Mouse (Mus musculus) lung, postnatal 10 days (tissue): ENCODE measurements around the gene Otub1.

ENCODE experiments used
- DNase-seq: peaks from one replicate; pipeline ENCODE4 v3.0.0; 2021

The Otub1 gene

DNA sequence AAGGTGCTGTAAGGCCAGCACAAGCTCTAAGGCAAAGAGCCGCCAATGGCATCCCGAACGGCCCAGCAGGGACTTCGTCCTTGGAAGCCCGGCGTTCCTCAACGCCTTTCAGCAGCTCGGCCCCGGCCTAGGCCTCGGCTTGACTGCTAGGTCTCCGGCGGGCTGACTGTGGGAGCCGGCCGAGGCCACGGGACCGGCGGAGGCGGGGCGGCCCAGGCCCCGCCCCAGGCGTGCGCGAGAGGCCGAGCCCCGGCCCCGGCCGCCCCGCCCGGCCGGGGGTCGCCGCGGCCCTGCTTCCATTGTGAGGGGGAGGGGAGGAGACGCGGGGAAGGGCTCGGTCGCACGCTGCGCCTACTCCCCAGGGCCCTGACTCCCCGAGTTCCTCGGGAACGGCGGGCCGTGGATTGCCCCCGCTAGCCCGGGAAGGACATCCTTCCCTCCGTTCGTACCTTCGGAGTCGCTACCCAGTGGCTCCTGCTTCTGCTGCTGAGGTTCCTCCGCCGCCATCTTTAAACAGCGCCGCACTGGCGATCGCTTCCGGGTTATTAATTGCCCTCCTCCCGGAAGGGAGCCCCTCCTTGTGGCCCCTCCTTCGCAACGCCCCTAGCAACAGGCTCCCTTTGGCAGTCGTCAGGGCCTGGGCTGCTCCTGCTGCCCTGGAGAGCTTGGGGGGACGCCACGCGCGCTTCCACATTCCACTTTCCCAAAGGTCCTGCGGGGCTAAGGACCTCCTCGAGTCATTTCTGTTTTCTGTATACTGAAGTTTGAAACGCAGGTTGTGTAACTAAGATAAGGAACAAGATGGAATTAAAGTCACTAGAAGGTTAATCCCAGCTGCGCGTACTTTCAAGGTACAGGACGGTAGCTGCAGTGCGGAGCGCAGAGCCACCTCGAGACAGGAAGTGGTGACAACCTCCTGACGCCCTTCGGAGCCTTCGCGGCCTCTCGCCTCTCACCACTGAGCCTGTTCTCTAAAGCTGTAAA, at the start of gene Otub1:
Gene Otub1 (minus strand): TSS at position 564 of the 984 bp plus-strand sequence.
- peak; percentile 97 for DNase-seq

GRCm38 (mm10) chr19:7246021-7246420, 39.9 kb upstream of the Otub1 start:
- DNase-seq = no peak

DNA sequence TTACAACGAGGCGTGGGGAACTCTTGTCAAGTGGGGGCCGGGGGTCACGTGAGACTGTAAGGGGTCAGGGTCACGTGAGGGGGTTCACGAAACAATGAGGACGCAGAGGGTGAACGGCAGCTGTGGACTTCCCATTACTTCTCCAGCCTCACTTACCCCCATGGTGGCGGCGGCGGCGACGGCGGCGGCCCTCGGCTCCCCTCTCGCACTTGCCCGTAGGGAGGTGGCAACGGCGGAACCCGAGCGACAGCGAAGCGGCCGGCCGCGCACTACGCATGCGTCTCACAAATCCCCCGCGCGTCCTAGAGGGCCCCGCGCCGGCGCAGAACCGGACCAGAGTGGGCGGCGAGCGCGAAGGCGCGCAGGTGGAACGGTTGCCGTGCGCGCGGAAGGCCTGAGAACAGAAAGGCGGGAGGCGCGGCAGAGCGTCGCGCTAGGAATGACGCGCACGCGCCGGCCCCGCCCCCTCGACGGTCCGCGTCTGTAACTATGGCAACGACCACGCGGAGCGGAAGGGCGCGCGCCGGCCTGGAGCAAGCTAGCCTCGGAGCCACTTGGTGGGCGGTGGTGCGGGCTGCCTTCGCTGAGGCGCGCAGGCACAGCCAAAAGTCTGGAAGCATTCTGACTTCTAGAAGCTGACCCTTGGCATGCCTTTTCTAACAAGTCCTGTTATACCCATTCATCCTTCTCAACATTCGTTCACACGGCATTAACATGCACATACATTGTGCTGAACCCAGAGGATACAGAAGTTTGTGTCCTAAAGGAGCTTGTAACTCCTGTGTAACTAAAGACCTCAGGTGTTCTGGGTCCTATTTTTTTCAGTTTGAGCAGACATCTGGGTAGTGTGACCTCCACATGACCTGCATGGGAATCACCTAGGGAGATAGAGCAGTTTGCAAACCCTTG, 34.9 kb upstream of the Otub1 start, which contains the start of gene Naa40:
Gene Naa40 (minus strand): TSS at position 402 of the 909 bp plus-strand sequence.
- DNase-seq = peak; percentile 94

DNA sequence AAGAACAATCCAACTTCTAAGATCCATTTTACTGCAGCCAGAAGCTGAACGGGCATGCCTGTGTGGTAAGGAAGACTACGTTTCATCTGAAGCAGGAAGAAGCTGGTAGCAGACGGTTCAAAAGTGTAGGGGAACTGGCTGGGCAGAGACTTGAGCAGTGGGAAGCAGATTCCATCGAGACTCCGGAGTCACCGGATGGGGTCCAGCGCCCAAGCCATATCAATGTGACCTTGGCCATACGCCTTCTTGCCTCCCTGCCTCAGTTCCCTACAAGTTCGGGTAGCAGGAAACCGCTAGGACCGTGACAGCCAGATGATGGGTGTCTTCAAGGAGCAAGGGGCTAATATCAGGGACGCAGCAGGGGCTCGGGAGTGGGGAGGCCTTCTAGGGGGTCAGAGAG, 34.2 kb upstream of the Otub1 start:
- DNase-seq = no peak

GRCm38 (mm10) chr19:7239574-7239973, 33.5 kb upstream of the Otub1 start:
- no peak for DNase-seq

GRCm38 (mm10) chr19:7236742-7237141, 30.6 kb upstream of the Otub1 start:
- no peak for DNase-seq

DNA sequence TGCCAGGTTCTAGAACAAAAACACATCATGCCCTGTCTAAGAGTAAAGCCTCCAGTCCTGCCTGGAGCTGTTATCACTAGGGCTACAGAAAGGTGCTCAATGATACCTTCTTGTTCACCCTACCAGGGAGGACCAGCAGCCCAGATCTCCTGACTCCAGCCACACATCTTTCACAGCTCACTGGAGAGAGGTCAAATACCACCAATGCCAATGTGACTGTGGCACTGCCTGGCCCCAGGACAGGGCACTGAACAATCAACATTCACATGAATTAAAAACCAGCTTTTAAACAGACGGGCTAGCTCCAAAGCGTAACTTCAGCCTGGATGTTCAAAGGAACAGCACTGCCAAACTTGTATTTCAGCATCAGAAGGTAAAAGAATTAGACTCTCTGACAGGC, 29.9 kb upstream of the Otub1 start:
- DNase-seq = no peak

GRCm38 (mm10) chr19:7235461-7235860, 29.3 kb upstream of the Otub1 start:
- no peak for DNase-seq

DNA sequence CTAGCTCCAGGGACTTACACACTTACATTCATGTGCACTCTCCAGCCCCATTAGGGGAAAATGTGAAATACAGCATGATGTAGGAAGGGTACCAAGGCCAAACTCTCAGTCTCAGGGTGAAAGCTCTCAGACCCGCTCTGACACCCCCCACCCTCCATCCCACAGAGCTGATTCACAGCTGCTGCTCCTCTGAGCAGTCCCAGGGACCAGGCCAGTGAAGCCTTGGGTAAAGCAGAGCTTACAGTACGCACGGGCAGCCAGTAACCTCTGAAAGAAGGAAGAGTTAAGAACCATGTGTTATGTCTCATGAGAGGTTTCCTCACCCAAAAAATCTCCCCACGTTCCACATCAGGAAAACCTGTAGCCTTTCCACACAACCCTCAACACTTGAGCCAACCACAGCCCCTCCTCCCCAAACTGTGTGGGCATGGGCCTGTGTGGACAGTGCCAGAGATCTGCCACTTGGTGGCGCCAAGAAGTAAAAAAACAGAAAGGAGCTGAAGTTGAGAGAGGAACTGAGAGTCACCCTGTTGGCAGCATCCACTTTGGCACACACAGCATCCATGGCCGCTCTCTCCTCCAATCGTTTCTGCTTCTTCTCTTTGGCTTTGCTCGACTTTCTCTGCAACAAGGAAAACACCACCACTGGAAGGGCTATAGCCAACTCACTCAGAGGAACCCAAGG, 28.6 kb upstream of the Otub1 start:
- peak; percentile 93 for DNase-seq

- no peak for DNase-seq
Observed at GRCm38 (mm10) chr19:7226511-7226914, 20.4 kb upstream of the Otub1 start.

GRCm38 (mm10) chr19:7225096-7225690, 19.1 kb upstream of the Otub1 start:
- DNase-seq = no peak

GRCm38 (mm10) chr19:7224253-7224652, 18.1 kb upstream of the Otub1 start:
- no peak for DNase-seq

DNA sequence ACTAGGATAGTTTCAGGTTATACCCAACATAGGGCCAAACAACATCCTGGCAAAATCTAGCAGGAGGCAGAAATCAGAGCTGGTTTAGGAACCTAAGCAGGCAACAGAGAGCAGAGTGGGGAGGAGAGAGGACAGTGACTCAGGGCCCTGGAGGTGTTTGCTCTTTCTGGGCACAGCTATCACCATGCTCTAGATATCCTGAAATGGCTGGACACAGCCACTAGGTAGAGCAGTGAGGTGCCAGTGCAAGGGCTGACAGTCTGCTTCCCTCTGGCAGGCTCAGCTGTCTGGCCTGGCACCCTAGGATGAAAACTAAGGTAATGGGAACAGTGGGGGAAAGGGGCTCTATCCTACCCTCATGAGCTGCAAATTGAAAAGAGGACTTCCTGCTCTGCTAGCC, 17.4 kb upstream of the Otub1 start:
- no peak for DNase-seq

GRCm38 (mm10) chr19:7222196-7222595, 16.1 kb upstream of the Otub1 start:
- no peak for DNase-seq

- DNase-seq = no peak
Observed at GRCm38 (mm10) chr19:7218753-7219152, 12.6 kb upstream of the Otub1 start.

DNA sequence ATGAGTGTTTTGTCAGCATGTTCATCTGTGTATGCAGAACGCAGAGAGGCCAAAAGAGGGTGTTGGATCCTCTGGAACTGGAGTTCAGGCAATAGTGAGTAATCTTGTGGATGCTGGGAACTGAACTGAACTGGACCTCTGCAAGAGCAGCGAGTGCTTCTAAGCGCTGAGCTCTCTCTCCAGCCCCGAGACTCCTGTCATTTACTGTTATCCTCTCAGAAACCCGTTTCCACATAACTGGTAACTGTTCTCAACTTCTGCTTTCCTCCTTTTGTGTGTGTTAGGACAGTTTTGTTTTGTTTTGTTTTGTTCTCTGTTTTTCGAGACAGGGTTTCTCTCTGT, 11.8 kb upstream of the Otub1 start:
- DNase-seq = no peak

DNA sequence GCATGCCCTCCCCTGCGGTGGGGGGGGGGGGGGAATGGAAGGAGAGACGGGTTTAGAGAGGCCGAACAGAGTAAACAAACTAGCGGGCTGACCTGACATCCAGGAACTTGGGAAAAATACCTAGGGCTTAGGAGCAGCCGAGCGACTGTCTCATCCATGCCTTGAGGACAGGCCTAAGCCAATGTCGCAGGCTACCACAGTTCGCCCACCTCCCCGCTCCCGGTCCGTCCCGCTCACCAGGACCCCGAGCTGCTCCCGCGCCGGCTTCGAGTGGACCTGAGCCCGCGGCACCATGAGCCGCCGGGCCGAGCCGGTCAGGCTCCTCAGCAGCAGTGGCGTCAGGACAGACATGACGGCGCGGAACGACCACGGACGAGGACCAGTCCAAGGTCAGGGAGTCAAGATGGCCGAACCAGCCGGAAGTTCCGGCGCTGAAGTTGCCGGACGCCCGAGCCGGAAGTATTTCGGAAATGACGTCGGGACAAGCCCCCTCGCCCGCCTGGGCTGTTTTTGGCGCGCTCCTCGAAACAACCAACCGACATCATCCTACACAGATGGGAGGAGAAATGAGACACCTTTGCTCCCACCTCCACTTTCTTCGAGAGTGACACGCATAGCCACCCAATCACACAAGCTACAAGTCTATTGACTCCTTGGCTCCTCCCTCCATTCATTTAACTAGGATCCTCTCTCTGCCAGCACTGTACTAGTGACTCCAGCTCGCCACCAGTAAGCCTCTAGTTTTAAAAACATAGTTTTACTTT, 11.2 kb upstream of the Otub1 start, which contains the start of gene Cox8a:
Gene Cox8a (minus strand): TSS at position 455 of the 764 bp plus-strand sequence.
- DNase-seq = peak; percentile 97

GRCm38 (mm10) chr19:7214484-7214883, 8.4 kb upstream of the Otub1 start:
- peak; percentile 75 for DNase-seq

- no peak for DNase-seq
Observed at GRCm38 (mm10) chr19:7213010-7213409, 6.9 kb upstream of the Otub1 start.

DNA sequence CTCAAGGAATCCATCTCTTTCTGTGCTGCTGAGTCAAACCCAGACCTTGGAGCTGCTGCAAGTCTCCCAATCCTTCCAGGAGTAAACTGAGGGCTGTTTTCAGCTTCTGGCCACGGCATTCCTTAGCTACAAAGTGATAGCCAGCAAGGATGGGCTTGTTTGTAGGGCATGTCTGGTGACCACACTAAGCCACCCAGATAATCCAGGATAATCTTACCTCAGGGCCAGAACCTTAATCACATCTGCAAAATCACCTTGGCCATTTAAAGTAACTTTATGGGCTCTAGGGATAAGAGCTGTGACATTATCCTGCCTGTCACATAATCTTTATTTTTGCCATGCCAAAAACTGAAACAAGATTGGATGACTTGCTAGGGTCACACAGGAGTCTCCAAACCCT, 6.1 kb upstream of the Otub1 start:
- no peak for DNase-seq

GRCm38 (mm10) chr19:7209907-7210646, 4.0 kb upstream of the Otub1 start:
- DNase-seq = no peak
